Mouse (Mus musculus) kidney, embryonic 15.5 days (tissue): ENCODE measurements around the gene Tpbgl. TPM values are rescaled to one million over a fixed set of nuclear protein-coding genes. Genes with fewer than 3 reads are reported as not detected.
A peak's percentile ranks its signal among the peaks of the same experiment; 100 is the strongest.

Experiments
- ATAC-seq: fragments of 200-750 bp; cut with Nextera tagmentation; replicated peaks from 2 replicates; pipeline ENCODE4 v1.8.0; 2017; ENCODE audit warnings: moderate TSS enrichment; ENCODE audit not compliant: low FRiP score
- H3K27ac ChIP-seq: fragments of 300-500 bp; sonication (generic); 2 replicates; pipeline ENCODE4 v1.5.1; 2015; ENCODE audit warnings: mild to moderate bottlenecking, inconsistent platforms
- H3K27me3 ChIP-seq: fragments of 300-500 bp; sonication (generic); 2 replicates; pipeline ENCODE4 v1.6.1; 2015; ENCODE audit warnings: inconsistent platforms
- H3K36me3 ChIP-seq: fragments of 300-500 bp; sonication (generic); 2 replicates; pipeline ENCODE4 v1.6.1; 2015; ENCODE audit warnings: inconsistent platforms
- H3K4me1 ChIP-seq: fragments of 300-500 bp; sonication (generic); 2 replicates; pipeline ENCODE4 v1.6.1; 2015; ENCODE audit warnings: inconsistent platforms
- H3K4me2 ChIP-seq: fragments of 300-500 bp; sonication (generic); 2 replicates; pipeline ENCODE4 v1.6.1; 2015; ENCODE audit warnings: moderate library complexity, mild to moderate bottlenecking, inconsistent platforms
- H3K4me3 ChIP-seq: fragments of 300-500 bp; sonication (generic); replicated peaks from 2 replicates; pipeline ENCODE4 v1.5.1; 2015; ENCODE audit warnings: mild to moderate bottlenecking, inconsistent platforms
- H3K9ac ChIP-seq: fragments of 300-500 bp; sonication (generic); 2 replicates; pipeline ENCODE4 v1.6.1; 2015; ENCODE audit warnings: mild to moderate bottlenecking, inconsistent platforms
- H3K9me3 ChIP-seq: fragments of 300-500 bp; sonication (generic); replicated peaks from 2 replicates; pipeline ENCODE4 v1.6.1; 2016; ENCODE audit warnings: inconsistent platforms
- WGBS: fragments of 180-500 bp; shearing (Covaris S2); methylation state at CpG from one replicate; pipeline ENCODE4 v1.1.7; 2015; ENCODE audit warnings: mixed read lengths; 5-methylcytosine and 5-hydroxymethylcytosine counted together
- polyA plus RNA-seq: library from polyadenylated mRNA; unstranded; fragments of >200 nt; fragmentation: Nextera tagmentation; extraction: Ambion mirVana; gene quantifications from 2 replicates; pipeline ENCODE4 v1.2.1, GENCODE M21; 2015

Tpbgl gene
- polyA plus RNA-seq, result 0.84 and 1.1 TPM in 2 replicates

GRCm38 (mm10) chr7:99626376-99627270 is at the start of gene Tpbgl:
Gene Tpbgl, minus strand, starts transcription at chr7:99627103.
- ATAC-seq, result peak; percentile 59
- Histone ChIP-seq H3K36me3 (no peaks in the 10 kb centered on the region), H3K9ac (peak within 1 kb of the TSS; percentile 50; the same call in 1 of the 2 replicates), H3K4me2 (peak within 1 kb of the TSS; percentile 99), H3K27ac (no peak within 1 kb of the TSS), H3K9me3 (no peaks in the 10 kb centered on the region), H3K27me3 (peaks cover 91% of the 10 kb centered on the region), H3K4me3 (peak within 1 kb of the TSS; percentile 54), H3K4me1 (peaks cover 33% of the 10 kb centered on the region)
- WGBS, result under 1% methylated on average over 80 of the region's 83 CpGs

GRCm38 (mm10) chr7:99674890-99675289 is 48.0 kb upstream of the Tpbgl start:
- no peaks in the 10 kb centered on the region for H3K36me3 ChIP-seq
- no peaks in the 10 kb centered on the region for H3K27me3 ChIP-seq
- no peak overlapping the region for H3K4me2 ChIP-seq
- H3K27ac ChIP-seq, result no peak overlapping the region
- 82% methylated on average over 3 of the region's 3 CpGs for WGBS
- no peak for ATAC-seq
- no peak overlapping the region for H3K9ac ChIP-seq
- H3K4me3 ChIP-seq, result no peak overlapping the region
- no peaks in the 10 kb centered on the region for H3K9me3 ChIP-seq
- H3K4me1 ChIP-seq, result 0 out of 2 replicates have a peak, but pooled peaks cover 7% of the 10 kb centered on the region

- Histone ChIP-seq H3K27ac (no peak overlapping the region), H3K36me3 (no peaks in the 10 kb centered on the region), H3K9ac (no peak overlapping the region), H3K4me1 (peaks cover 8% of the 10 kb centered on the region; the same call in 1 of the 2 replicates), H3K4me3 (no peak overlapping the region), H3K9me3 (no peaks in the 10 kb centered on the region), H3K4me2 (no peak overlapping the region), H3K27me3 (no peaks in the 10 kb centered on the region)
- no peak for ATAC-seq
- WGBS, result 74% methylated on average over 5 of the region's 5 CpGs
Observed at GRCm38 (mm10) chr7:99674209-99674608, 47.3 kb upstream of the Tpbgl start.

GRCm38 (mm10) chr7:99673188-99673587 is 46.3 kb upstream of the Tpbgl start:
- peaks cover 14% of the 10 kb centered on the region; the same call in 1 of the 2 replicates for H3K4me1 ChIP-seq
- H3K4me3 ChIP-seq, result no peak overlapping the region
- H3K4me2 ChIP-seq, result no peak overlapping the region
- ATAC-seq, result no peak
- WGBS, result 76% methylated on average over 8 of the region's 8 CpGs
- no peaks in the 10 kb centered on the region for H3K9me3 ChIP-seq
- H3K27me3 ChIP-seq, result no peaks in the 10 kb centered on the region
- no peak overlapping the region for H3K27ac ChIP-seq
- no peaks in the 10 kb centered on the region for H3K36me3 ChIP-seq
- H3K9ac ChIP-seq, result no peak overlapping the region

GRCm38 (mm10) chr7:99671544-99672435 is 44.9 kb upstream of the Tpbgl start:
- no peak overlapping the region for H3K27ac ChIP-seq
- no peak overlapping the region for H3K9ac ChIP-seq
- 74% methylated on average over 9 of the region's 9 CpGs for WGBS
- peaks cover 24% of the 10 kb centered on the region; the same call in 1 of the 2 replicates for H3K4me1 ChIP-seq
- ATAC-seq, result no peak
- H3K4me3 ChIP-seq, result no peak overlapping the region
- H3K36me3 ChIP-seq, result no peaks in the 10 kb centered on the region
- H3K27me3 ChIP-seq, result no peaks in the 10 kb centered on the region
- no peak overlapping the region for H3K4me2 ChIP-seq
- H3K9me3 ChIP-seq, result no peaks in the 10 kb centered on the region

GRCm38 (mm10) chr7:99670915-99671314 is 44.0 kb upstream of the Tpbgl start:
- no peak for ATAC-seq
- 74% methylated on average over 4 of the region's 4 CpGs for WGBS
- Histone ChIP-seq H3K27ac (no peak overlapping the region), H3K4me2 (no peak overlapping the region), H3K4me3 (no peak overlapping the region), H3K36me3 (no peaks in the 10 kb centered on the region), H3K9ac (no peak overlapping the region), H3K9me3 (no peaks in the 10 kb centered on the region), H3K27me3 (no peaks in the 10 kb centered on the region), H3K4me1 (peaks cover 25% of the 10 kb centered on the region; the same call in 1 of the 2 replicates)

- ATAC-seq, result peak; percentile 50; the same call in 1 of the 2 replicates
- H3K27me3 ChIP-seq, result no peaks in the 10 kb centered on the region
- H3K4me1 ChIP-seq, result peaks cover 38% of the 10 kb centered on the region
- H3K27ac ChIP-seq, result no peak overlapping the region
- H3K4me2 ChIP-seq, result no peak overlapping the region
- no peak overlapping the region for H3K4me3 ChIP-seq
- WGBS, result 25% methylated on average over 4 of the region's 4 CpGs
- H3K9ac ChIP-seq, result no peak overlapping the region
- no peaks in the 10 kb centered on the region for H3K36me3 ChIP-seq
- no peaks in the 10 kb centered on the region for H3K9me3 ChIP-seq
Observed at GRCm38 (mm10) chr7:99668802-99669201, 41.9 kb upstream of the Tpbgl start.

- Histone ChIP-seq H3K27ac (no peak overlapping the region), H3K9ac (no peak overlapping the region), H3K9me3 (no peaks in the 10 kb centered on the region), H3K4me1 (peaks cover 35% of the 10 kb centered on the region), H3K4me2 (peak overlapping the region; percentile 13; the same call in 1 of the 2 replicates), H3K4me3 (no peak overlapping the region), H3K27me3 (no peaks in the 10 kb centered on the region), H3K36me3 (no peaks in the 10 kb centered on the region)
- WGBS, result 54% methylated on average over 16 of the region's 16 CpGs
- ATAC-seq, result no peak
Observed at GRCm38 (mm10) chr7:99667096-99667495, 40.2 kb upstream of the Tpbgl start.

GRCm38 (mm10) chr7:99665731-99666452 is 39.0 kb upstream of the Tpbgl start:
- no peak overlapping the region for H3K9ac ChIP-seq
- no peak overlapping the region for H3K4me3 ChIP-seq
- H3K36me3 ChIP-seq, result no peaks in the 10 kb centered on the region
- H3K9me3 ChIP-seq, result no peaks in the 10 kb centered on the region
- 92% methylated on average over 10 of the region's 10 CpGs for WGBS
- peaks cover 30% of the 10 kb centered on the region for H3K4me1 ChIP-seq
- no peak overlapping the region for H3K4me2 ChIP-seq
- no peaks in the 10 kb centered on the region for H3K27me3 ChIP-seq
- no peak overlapping the region for H3K27ac ChIP-seq
- ATAC-seq, result no peak

GRCm38 (mm10) chr7:99664571-99665485 is 37.9 kb upstream of the Tpbgl start:
- H3K9ac ChIP-seq, result no peak overlapping the region
- no peaks in the 10 kb centered on the region for H3K27me3 ChIP-seq
- ATAC-seq, result no peak
- H3K9me3 ChIP-seq, result no peaks in the 10 kb centered on the region
- 0 out of 2 replicates have a peak overlapping the region, but pooled peaks have one; percentile 25 for H3K27ac ChIP-seq
- H3K4me3 ChIP-seq, result no peak overlapping the region
- H3K4me1 ChIP-seq, result peaks cover 30% of the 10 kb centered on the region
- 24% methylated on average over 11 of the region's 11 CpGs for WGBS
- H3K4me2 ChIP-seq, result no peak overlapping the region
- no peaks in the 10 kb centered on the region for H3K36me3 ChIP-seq
